Mouse (Mus musculus) layer of hippocampus, adult 9-11 months (tissue): ENCODE data around the gene Prkd1.

Experiments used
- DNase-seq: peaks from one replicate; pipeline ENCODE4 v3.0.0; 2022

Gene Prkd1

GRCm38 (mm10) chr12:50554214-50554613 lies 94.7 kb downstream of the Prkd1 start:
- no peak for DNase-seq

GRCm38 (mm10) chr12:50549860-50550555 lies 98.9 kb downstream of the Prkd1 start:
- peak; percentile 65 for DNase-seq

GRCm38 (mm10) chr12:50546394-50546793 lies 102.5 kb downstream of the Prkd1 start:
- peak; percentile 23 for DNase-seq

GRCm38 (mm10) chr12:50545610-50545919 lies 103.3 kb downstream of the Prkd1 start:
- DNase-seq: no peak

- DNase-seq: no peak
Measured at GRCm38 (mm10) chr12:50544855-50545609, 103.9 kb downstream of the Prkd1 start.

GRCm38 (mm10) chr12:50540793-50541192 lies 108.1 kb downstream of the Prkd1 start:
- no peak for DNase-seq

- DNase-seq: peak; percentile 72
Measured at GRCm38 (mm10) chr12:50538296-50538965, 110.5 kb downstream of the Prkd1 start.

GRCm38 (mm10) chr12:50537761-50538160 lies 111.1 kb downstream of the Prkd1 start:
- peak; percentile 38 for DNase-seq

GRCm38 (mm10) chr12:50537006-50537405 lies 111.9 kb downstream of the Prkd1 start:
- no peak for DNase-seq

GRCm38 (mm10) chr12:50528633-50529032 lies 120.3 kb downstream of the Prkd1 start:
- no peak for DNase-seq

- DNase-seq: no peak
Measured at GRCm38 (mm10) chr12:50524061-50524460, 124.8 kb downstream of the Prkd1 start.

- no peak for DNase-seq
Measured at GRCm38 (mm10) chr12:50514526-50514925, 134.4 kb downstream of the Prkd1 start.

GRCm38 (mm10) chr12:50511486-50512225 lies 137.2 kb downstream of the Prkd1 start:
- DNase-seq: no peak

- DNase-seq: no peak
Measured at GRCm38 (mm10) chr12:50508762-50509161, 140.1 kb downstream of the Prkd1 start.

GRCm38 (mm10) chr12:50499796-50500504 lies 148.9 kb downstream of the Prkd1 start:
- no peak for DNase-seq

GRCm38 (mm10) chr12:50496006-50496405 lies 152.9 kb downstream of the Prkd1 start:
- no peak for DNase-seq

- DNase-seq: no peak
Measured at GRCm38 (mm10) chr12:50479784-50480183, 169.1 kb downstream of the Prkd1 start.

- DNase-seq: no peak
Measured at GRCm38 (mm10) chr12:50457151-50457550, 191.7 kb downstream of the Prkd1 start.

GRCm38 (mm10) chr12:50451761-50452160 lies 197.1 kb downstream of the Prkd1 start:
- peak; percentile 33 for DNase-seq

GRCm38 (mm10) chr12:50436660-50437059 lies 212.2 kb downstream of the Prkd1 start:
- DNase-seq: no peak

- no peak for DNase-seq
Measured at GRCm38 (mm10) chr12:50430129-50430703, 218.7 kb downstream of the Prkd1 start.

GRCm38 (mm10) chr12:50352404-50352803 lies 296.5 kb downstream of the Prkd1 start:
- peak; percentile 45 for DNase-seq
